Mouse (Mus musculus): ENCODE results near the gene 6030468B19Rik. TPM values are rescaled to one million over a fixed set of nuclear protein-coding genes. Genes with fewer than 3 reads are reported as not detected.

The 6030468B19Rik gene
- polyA plus RNA-seq, 1 experiment from 2014 or later = not detected

- H3K9me3 ChIP-seq (replicated peaks) = no peaks in the 10 kb centered on the region
- peak within 1 kb of the TSS; percentile 99 for H3K27ac ChIP-seq (replicated peaks)
- no peaks in the 10 kb centered on the region; the same call in 1 of the 2 replicates for H3K36me3 ChIP-seq
- H3K4me3 ChIP-seq (replicated peaks) = peak within 1 kb of the TSS; percentile 67
- peak within 1 kb of the TSS; percentile 83 for H3K9ac ChIP-seq (replicated peaks)
- peaks cover 25% of the 10 kb centered on the region for H3K4me1 ChIP-seq
- no peaks in the 10 kb centered on the region for H3K27me3 ChIP-seq (replicated peaks)
- under 1% methylated on average over 51 of the region's 51 CpGs for WGBS
- H3K4me2 ChIP-seq = peak within 1 kb of the TSS; percentile 92
- peak; percentile 95 for ATAC-seq (ENCODE audit: low FRiP score)
Observed at GRCm38 (mm10) chr11:117848985-117849671, 51.7 kb downstream of the 6030468B19Rik start, which contains the start of gene Birc5. Birc5 (plus strand) TSS chr11:117849251.

- H3K27ac ChIP-seq (replicated peaks) = no peak overlapping the region
- H3K4me1 ChIP-seq = peaks cover 21% of the 10 kb centered on the region
- no peak overlapping the region for H3K9ac ChIP-seq (replicated peaks)
- no peak for ATAC-seq (ENCODE audit: low FRiP score)
- H3K4me2 ChIP-seq = no peak overlapping the region
- no peak overlapping the region for H3K4me3 ChIP-seq (replicated peaks)
- no peaks in the 10 kb centered on the region for H3K9me3 ChIP-seq (replicated peaks)
- no peaks in the 10 kb centered on the region; the same call in 1 of the 2 replicates for H3K36me3 ChIP-seq
- WGBS = 89% methylated on average over 3 of the region's 3 CpGs
- no peaks in the 10 kb centered on the region for H3K27me3 ChIP-seq (replicated peaks)
Observed at GRCm38 (mm10) chr11:117852875-117853274, 55.4 kb downstream of the 6030468B19Rik start.

- peaks cover 12% of the 10 kb centered on the region for H3K4me1 ChIP-seq
- ATAC-seq (ENCODE audit: low FRiP score) = no peak
- H3K36me3 ChIP-seq = no peaks in the 10 kb centered on the region; the same call in 1 of the 2 replicates
- H3K4me3 ChIP-seq (replicated peaks) = no peak overlapping the region
- no peak overlapping the region for H3K9ac ChIP-seq (replicated peaks)
- H3K9me3 ChIP-seq (replicated peaks) = no peaks in the 10 kb centered on the region
- WGBS = 94% methylated on average over 9 of the region's 9 CpGs
- H3K27ac ChIP-seq (replicated peaks) = no peak overlapping the region
- H3K27me3 ChIP-seq (replicated peaks) = 0 out of 2 replicates have a peak, but pooled peaks cover under 1% of the 10 kb centered on the region
- no peak overlapping the region for H3K4me2 ChIP-seq
Observed at GRCm38 (mm10) chr11:117854241-117854640, 56.8 kb downstream of the 6030468B19Rik start.

DNA sequence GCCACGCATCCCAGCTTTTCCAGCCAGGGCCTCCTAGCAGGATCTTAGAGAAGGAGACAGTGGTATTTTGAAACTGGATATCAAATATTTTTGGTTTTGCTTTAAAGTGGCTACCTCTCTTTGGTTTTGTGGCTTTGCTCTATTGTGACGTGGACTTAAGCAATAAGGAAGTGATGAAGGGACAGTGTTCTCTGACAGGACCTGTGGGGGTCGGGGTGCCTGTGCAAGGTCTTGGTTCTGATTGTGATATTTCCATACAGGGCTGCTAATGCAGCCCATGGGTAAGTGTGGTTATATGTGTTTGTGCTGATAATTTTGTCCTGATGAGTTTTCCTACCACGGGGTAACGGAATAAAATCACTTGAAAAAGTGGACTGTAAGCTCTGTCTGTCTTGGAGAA, 57.9 kb downstream of the 6030468B19Rik start:
- Histone ChIP-seq H3K4me2 (no peak overlapping the region), H3K4me3 (replicated peaks) (no peak overlapping the region), H3K27me3 (replicated peaks) (peaks cover 12% of the 10 kb centered on the region), H3K4me1 (peaks cover 7% of the 10 kb centered on the region), H3K36me3 (no peaks in the 10 kb centered on the region; the same call in 1 of the 2 replicates), H3K9ac (replicated peaks) (no peak overlapping the region), H3K9me3 (replicated peaks) (no peaks in the 10 kb centered on the region), H3K27ac (replicated peaks) (no peak overlapping the region)
- over 99% methylated on average over 5 of the region's 5 CpGs for WGBS
- no peak for ATAC-seq (ENCODE audit: low FRiP score)

DNA sequence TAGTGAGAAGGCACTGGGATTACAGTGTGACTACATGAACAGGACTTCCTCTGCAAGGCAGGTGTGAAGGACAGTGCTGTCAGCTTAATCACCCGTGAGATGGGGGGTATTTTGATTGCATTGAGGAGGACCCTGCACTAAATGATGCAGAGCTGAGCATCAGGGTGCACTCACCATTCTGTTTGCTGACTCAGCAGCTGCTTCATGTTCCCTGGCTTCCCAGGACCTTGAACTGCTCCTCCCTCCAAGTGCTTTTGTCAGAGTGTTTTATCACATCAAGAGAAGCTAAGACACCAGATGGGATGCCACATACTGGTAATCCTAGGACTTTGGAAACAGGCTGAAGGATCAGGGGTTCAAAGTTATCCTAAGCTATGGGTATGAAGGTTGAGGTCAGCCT, 58.5 kb downstream of the 6030468B19Rik start:
- no peak overlapping the region for H3K4me2 ChIP-seq
- no peak overlapping the region for H3K9ac ChIP-seq (replicated peaks)
- ATAC-seq (ENCODE audit: low FRiP score) = no peak
- H3K9me3 ChIP-seq (replicated peaks) = no peaks in the 10 kb centered on the region
- peaks cover 18% of the 10 kb centered on the region for H3K27me3 ChIP-seq (replicated peaks)
- no peak overlapping the region for H3K27ac ChIP-seq (replicated peaks)
- H3K4me3 ChIP-seq (replicated peaks) = no peak overlapping the region
- H3K36me3 ChIP-seq = no peaks in the 10 kb centered on the region; the same call in 1 of the 2 replicates
- peaks cover 11% of the 10 kb centered on the region for H3K4me1 ChIP-seq
- 84% methylated on average over 1 of the region's 1 CpGs for WGBS

Other genes starting within 250 kb of the 6030468B19Rik start
- 20.5 and 23.6 TPM in 2 replicates for gene Tnrc6c, start 143.4 kb upstream of the 6030468B19Rik start, polyA plus RNA-seq (2015; fragmentation: Nextera tagmentation; extraction: Ambion mirVana)
- 0.99 and 4.6 TPM in 2 replicates for gene Tmc8, start 15.6 kb upstream of the 6030468B19Rik start, polyA plus RNA-seq (2015; fragmentation: Nextera tagmentation; extraction: Ambion mirVana)
- gene Tmc6, start 15.5 kb upstream of the 6030468B19Rik start, polyA plus RNA-seq (2015; fragmentation: Nextera tagmentation; extraction: Ambion mirVana) = 7.5 and 12.0 TPM in 2 replicates
- gene Gm20708, start 12.0 kb downstream of the 6030468B19Rik start, polyA plus RNA-seq (2015; fragmentation: Nextera tagmentation; extraction: Ambion mirVana) = 0.95 and 1.7 TPM in 2 replicates
- gene Syngr2, start 12.0 kb downstream of the 6030468B19Rik start, polyA plus RNA-seq (2015; fragmentation: Nextera tagmentation; extraction: Ambion mirVana) = 13.7 and 52.4 TPM in 2 replicates
- 6.0 and 8.0 TPM in 2 replicates for gene Afmid, start 28.3 kb downstream of the 6030468B19Rik start, polyA plus RNA-seq (2015; fragmentation: Nextera tagmentation; extraction: Ambion mirVana)
- gene Tk1, start 28.4 kb downstream of the 6030468B19Rik start, polyA plus RNA-seq (2015; fragmentation: Nextera tagmentation; extraction: Ambion mirVana) = 15.6 and 42.9 TPM in 2 replicates
- gene Birc5, start 51.6 kb downstream of the 6030468B19Rik start, polyA plus RNA-seq (2015; fragmentation: Nextera tagmentation; extraction: Ambion mirVana) = 26.7 and 88.4 TPM in 2 replicates
- gene Tmem235, start 63.1 kb downstream of the 6030468B19Rik start, polyA plus RNA-seq (2015; fragmentation: Nextera tagmentation; extraction: Ambion mirVana) = not detected in 2 replicates
- gene Tha1, start 75.8 kb downstream of the 6030468B19Rik start, polyA plus RNA-seq (2015; fragmentation: Nextera tagmentation; extraction: Ambion mirVana) = 4.7 and 5.0 TPM in 2 replicates
- gene Socs3, start 172.4 kb downstream of the 6030468B19Rik start, polyA plus RNA-seq (2015; fragmentation: Nextera tagmentation; extraction: Ambion mirVana) = 6.7 and 13.2 TPM in 2 replicates
- gene Pgs1, start 188.6 kb downstream of the 6030468B19Rik start, polyA plus RNA-seq (2015; fragmentation: Nextera tagmentation; extraction: Ambion mirVana) = 60.7 and 62.8 TPM in 2 replicates

All from neural tube, embryonic 15.5 days (tissue).